Mouse (Mus musculus) heart, postnatal 0 days (tissue): ENCODE results near the gene Ppp1r16b. TPM values are rescaled to one million over a fixed set of nuclear protein-coding genes. Genes with fewer than 3 reads are reported as not detected.
A peak's percentile ranks its signal among the peaks of the same experiment; 100 is the strongest.

Experiments used
- ATAC-seq: fragments of 200-750 bp; cut with Nextera tagmentation; 2 replicates; pipeline ENCODE4 v1.8.0; 2017; ENCODE audit warnings: low read depth, moderate number of reproducible peaks, moderate library complexity; ENCODE audit not compliant: insufficient read depth
- DNase-seq: peaks from one replicate; pipeline ENCODE4 v3.0.0-alpha.2; 2016; ENCODE audit warnings: low spot score
- H3K27ac ChIP-seq: fragments of 300-500 bp; sonication (generic); 2 replicates; pipeline ENCODE4 v1.5.1; 2014; ENCODE audit warnings: low read depth, mild to moderate bottlenecking
- H3K27me3 ChIP-seq: fragments of 300-500 bp; sonication (generic); 2 replicates; pipeline ENCODE4 v1.6.1; 2014; ENCODE audit warnings: low read length, mixed read lengths; ENCODE audit not compliant: control insufficient read depth, insufficient read depth
- H3K36me3 ChIP-seq: fragments of 300-500 bp; sonication (generic); replicated peaks from 2 replicates; pipeline ENCODE4 v1.6.1; 2014; ENCODE audit warnings: low read length, mixed read lengths; ENCODE audit not compliant: control insufficient read depth, insufficient read depth
- H3K4me1 ChIP-seq: fragments of 300-500 bp; sonication (generic); 2 replicates; pipeline ENCODE4 v1.6.1; 2014; ENCODE audit warnings: antibody characterized with exemption; ENCODE audit not compliant: control insufficient read depth, insufficient read depth
- H3K4me2 ChIP-seq: fragments of 300-500 bp; sonication (generic); 2 replicates; pipeline ENCODE4 v1.6.1; 2014; ENCODE audit warnings: low read depth, mild to moderate bottlenecking, low read length, moderate library complexity
- H3K4me3 ChIP-seq: fragments of 300-500 bp; sonication (generic); 2 replicates; pipeline ENCODE4 v1.5.1; 2014; ENCODE audit warnings: low read depth, low read length
- H3K9ac ChIP-seq: fragments of 300-500 bp; sonication (generic); replicated peaks from 2 replicates; pipeline ENCODE4 v1.6.1; 2014; ENCODE audit warnings: low read depth, low read length, mixed read lengths
- H3K9me3 ChIP-seq: fragments of 300-500 bp; sonication (generic); replicated peaks from 2 replicates; pipeline ENCODE4 v1.6.1; 2016; ENCODE audit warnings: low read length; ENCODE audit not compliant: control insufficient read depth
- CTCF ChIP-seq: IDR thresholded peaks from 2 replicates; pipeline ENCODE4 v1.5.1; 2016; ENCODE audit warnings: antibody characterized with exemption, control low read depth, low read depth
- EP300 ChIP-seq: IDR thresholded peaks from 2 replicates; pipeline ENCODE4 v1.6.1; 2016; ENCODE audit warnings: antibody characterized with exemption, low read depth
- WGBS: fragments of 180-500 bp; shearing (Covaris S2); extraction: QIAGEN DNeasy Blood & Tissue Kit; methylation state at CpG from one replicate; pipeline ENCODE4 v1.1.7; 2014; 5-methylcytosine and 5-hydroxymethylcytosine counted together
- polyA plus RNA-seq: library from polyadenylated mRNA; unstranded; fragments of >200 nt; fragmentation: Nextera tagmentation; extraction: Ambion mirVana; gene quantifications from 2 replicates; pipeline ENCODE4 v1.2.1, GENCODE M21; 2015
- total RNA-seq: library from RNA; depleted of rRNA; stranded (reverse); fragments of >200 nt; gene quantifications from 2 replicates; pipeline ENCODE4 v1.2.3, GENCODE M21; 2014; ENCODE audit warnings: low replicate concordance

The Ppp1r16b gene
- total and polyA plus RNA-seq, 2 experiments from 2014 or later = 3.7 to 5.1 TPM

DNA sequence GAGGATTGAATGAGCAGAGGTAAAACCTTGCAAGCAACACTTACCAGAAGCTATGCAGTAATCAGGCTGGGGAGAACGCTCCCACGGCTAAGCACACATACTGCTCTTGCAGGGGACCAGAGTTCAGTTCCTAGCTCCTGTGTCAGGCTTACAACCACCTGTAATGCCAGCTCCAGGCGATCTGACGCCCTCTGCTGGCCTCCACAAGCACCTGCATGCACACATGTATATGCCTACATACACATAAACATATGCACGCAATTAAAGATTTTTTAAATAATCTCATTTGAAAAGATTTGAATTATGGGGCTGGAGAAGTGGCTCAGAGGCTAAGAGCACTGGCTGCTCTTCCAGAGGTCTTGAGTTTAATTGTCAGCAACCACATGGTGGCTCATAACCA lies 77.2 kb downstream of the Ppp1r16b start:
- H3K36me3 ChIP-seq = 0 out of 2 replicates have a peak, but pooled peaks cover 5% of the 10 kb centered on the region
- no peak overlapping the region for H3K4me3 ChIP-seq
- no peak overlapping the region for H3K27ac ChIP-seq
- no peaks in the 10 kb centered on the region for H3K27me3 ChIP-seq
- 67% methylated on average over 5 of the region's 5 CpGs for WGBS
- ATAC-seq (no peak), DNase-seq (no peak)
- H3K9me3 ChIP-seq = no peaks in the 10 kb centered on the region
- H3K9ac ChIP-seq = no peak overlapping the region
- no peak overlapping the region for H3K4me2 ChIP-seq
- TF ChIP-seq CTCF (no peak), EP300 (no peak)
- 0 out of 2 replicates have a peak, but pooled peaks cover 4% of the 10 kb centered on the region for H3K4me1 ChIP-seq

DNA sequence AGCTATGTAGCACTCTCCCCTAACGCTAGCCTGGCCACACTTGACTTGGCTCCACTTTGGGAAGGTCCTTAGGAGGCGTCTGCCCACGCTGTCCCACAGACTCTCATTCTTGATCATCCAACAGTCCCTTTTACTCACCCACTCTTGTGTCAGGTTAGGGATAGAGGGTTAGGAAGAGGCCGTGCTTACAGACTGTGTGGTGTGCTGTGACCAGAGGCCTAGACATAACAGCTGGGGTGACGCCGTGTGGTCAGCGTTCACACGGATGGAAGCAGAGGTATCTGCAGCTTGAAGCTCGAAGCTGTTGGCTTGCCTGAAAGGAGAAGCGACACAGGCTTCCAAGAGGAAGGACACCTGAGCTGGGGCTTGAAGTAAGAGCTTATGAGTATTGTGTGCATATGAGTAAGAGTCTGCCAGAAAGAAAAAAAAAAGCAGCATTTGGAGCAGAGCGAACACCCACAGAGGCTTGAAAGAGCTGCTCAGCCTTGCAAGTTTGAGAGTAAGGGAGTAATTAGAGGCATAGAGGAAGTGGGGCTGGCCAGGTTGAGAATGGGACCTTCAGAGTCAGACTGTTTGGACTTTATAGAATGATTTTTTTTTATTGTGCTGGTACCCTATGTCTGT lies 78.4 kb downstream of the Ppp1r16b start:
- no peak for TF ChIP-seq EP300
- TF ChIP-seq CTCF = no peak
- Histone ChIP-seq H3K4me3 (no peak overlapping the region), H3K4me2 (no peak overlapping the region), H3K9me3 (no peaks in the 10 kb centered on the region), H3K4me1 (0 out of 2 replicates have a peak, but pooled peaks cover 4% of the 10 kb centered on the region), H3K27me3 (no peaks in the 10 kb centered on the region), H3K9ac (no peak overlapping the region), H3K36me3 (0 out of 2 replicates have a peak, but pooled peaks cover 5% of the 10 kb centered on the region), H3K27ac (no peak overlapping the region)
- DNase-seq = no peak
- no peak for ATAC-seq
- 85% methylated on average over 11 of the region's 11 CpGs for WGBS

DNA sequence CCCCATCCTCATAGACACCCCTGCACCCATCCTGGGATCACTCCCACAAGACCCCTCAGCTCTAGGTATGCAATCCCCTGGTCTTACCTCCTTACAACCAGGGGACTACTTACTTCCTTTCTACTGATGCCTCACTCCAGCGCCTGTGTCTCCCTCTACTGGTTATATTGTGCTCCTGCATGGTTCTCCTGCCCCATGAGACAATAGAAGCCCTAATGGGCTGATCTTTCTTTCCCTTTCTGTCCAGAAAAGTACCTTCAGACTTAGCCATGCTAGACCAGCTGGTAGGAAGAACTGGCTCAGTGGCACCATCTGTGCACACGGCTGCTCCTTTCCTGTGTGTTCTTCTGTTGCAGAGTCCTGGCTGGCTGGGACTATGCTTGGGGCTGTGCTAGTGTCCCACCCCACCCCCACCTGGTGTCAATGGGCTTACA lies 79.9 kb downstream of the Ppp1r16b start:
- H3K4me1 ChIP-seq = 0 out of 2 replicates have a peak, but pooled peaks cover 4% of the 10 kb centered on the region
- DNase-seq (peak; percentile 60), ATAC-seq (no peak)
- H3K27me3 ChIP-seq = no peaks in the 10 kb centered on the region
- WGBS = 9% methylated on average over 2 of the region's 2 CpGs
- H3K9me3 ChIP-seq = no peaks in the 10 kb centered on the region
- no peak overlapping the region for H3K4me3 ChIP-seq
- H3K27ac ChIP-seq = no peak overlapping the region
- H3K36me3 ChIP-seq = 0 out of 2 replicates have a peak, but pooled peaks cover 5% of the 10 kb centered on the region
- no peak overlapping the region for H3K4me2 ChIP-seq
- no peak overlapping the region for H3K9ac ChIP-seq
- TF ChIP-seq CTCF (peak; percentile 85), EP300 (no peak)

DNA sequence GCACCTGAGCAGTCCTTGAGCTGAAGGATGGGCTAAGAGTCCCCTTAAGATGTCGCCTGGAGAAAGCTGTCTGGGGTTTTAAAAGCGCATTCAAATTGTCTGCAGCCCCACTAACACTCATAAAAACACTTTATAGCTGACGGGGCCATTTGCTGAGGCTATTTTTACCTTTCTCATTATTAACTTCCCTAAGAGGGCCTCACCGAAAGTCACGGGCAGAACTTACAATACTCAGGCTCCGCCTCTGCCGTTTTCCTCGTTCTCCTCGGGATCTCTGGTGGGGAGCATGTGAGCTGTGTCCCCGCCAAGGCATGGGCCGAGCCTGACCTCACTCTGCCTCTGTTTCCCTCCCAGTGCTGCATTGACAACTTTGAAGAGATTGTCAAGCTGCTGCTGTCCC lies 81.0 kb downstream of the Ppp1r16b start:
- TF ChIP-seq EP300 (no peak), CTCF (no peak)

DNA sequence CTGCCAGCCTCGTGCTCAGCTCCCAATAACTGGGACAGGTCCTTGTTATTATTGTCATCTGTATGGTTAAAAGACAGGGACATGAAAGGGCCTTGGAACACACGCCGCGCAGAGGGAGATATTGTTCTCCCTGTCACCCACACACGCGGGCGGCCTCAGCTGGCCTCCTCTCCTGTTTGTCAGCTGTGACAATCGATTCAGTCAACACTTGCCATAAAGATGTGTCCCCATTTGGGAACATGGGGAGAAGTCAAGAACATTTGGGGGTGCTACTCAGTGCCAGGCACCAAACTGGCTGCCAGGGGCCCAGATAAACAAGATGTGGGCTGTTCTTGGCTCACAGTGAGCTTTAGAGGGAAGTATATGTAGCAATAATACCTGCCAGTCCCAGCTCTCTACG lies 84.2 kb downstream of the Ppp1r16b start:
- H3K4me1 ChIP-seq = 0 out of 2 replicates have a peak, but pooled peaks cover 4% of the 10 kb centered on the region
- no peak for TF ChIP-seq CTCF
- no peak for TF ChIP-seq EP300
- no peaks in the 10 kb centered on the region for H3K27me3 ChIP-seq
- H3K27ac ChIP-seq = no peak overlapping the region
- no peak for DNase-seq
- no peak overlapping the region for H3K4me3 ChIP-seq
- H3K9ac ChIP-seq = no peak overlapping the region
- no peak overlapping the region for H3K4me2 ChIP-seq
- ATAC-seq = no peak
- WGBS = 90% methylated on average over 9 of the region's 9 CpGs
- H3K36me3 ChIP-seq = no peaks in the 10 kb centered on the region; the same call in 1 of the 2 replicates
- H3K9me3 ChIP-seq = no peaks in the 10 kb centered on the region

More for the DNA sequence above, 81.0 kb downstream of the Ppp1r16b start:
- Histone ChIP-seq H3K4me1 (0 out of 2 replicates have a peak, but pooled peaks cover 4% of the 10 kb centered on the region), H3K4me3 (no peak overlapping the region), H3K36me3 (0 out of 2 replicates have a peak, but pooled peaks cover 5% of the 10 kb centered on the region), H3K9ac (no peak overlapping the region), H3K27me3 (no peaks in the 10 kb centered on the region), H3K27ac (no peak overlapping the region), H3K4me2 (peak overlapping the region; percentile 28), H3K9me3 (no peaks in the 10 kb centered on the region)
- DNase-seq = no peak
- no peak for ATAC-seq
- WGBS = 38% methylated on average over 11 of the region's 11 CpGs

DNA sequence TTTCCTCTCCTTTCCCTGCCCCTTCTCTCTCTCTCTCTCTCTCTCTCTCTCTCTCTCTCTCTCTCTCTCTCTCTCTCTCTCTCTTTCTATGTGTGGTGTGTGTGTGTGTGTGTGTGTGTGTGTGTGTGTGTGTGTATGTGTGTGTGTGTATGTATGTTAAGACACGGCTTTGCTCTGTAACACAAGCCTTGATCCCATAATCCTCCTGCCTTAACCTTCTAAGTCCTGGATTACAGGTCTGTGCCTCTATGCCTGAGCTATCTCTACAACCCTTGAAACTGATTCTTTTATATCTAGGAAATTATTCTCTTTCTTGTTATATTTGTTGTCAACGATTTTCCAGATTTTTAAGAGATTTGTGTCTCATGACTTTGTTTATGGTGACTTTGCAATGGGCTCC lies 95.0 kb downstream of the Ppp1r16b start:
- no peak for DNase-seq
- Histone ChIP-seq H3K9me3 (no peaks in the 10 kb centered on the region), H3K9ac (no peak overlapping the region), H3K4me1 (no peaks in the 10 kb centered on the region), H3K36me3 (0 out of 2 replicates have a peak, but pooled peaks cover 5% of the 10 kb centered on the region), H3K27ac (no peak overlapping the region), H3K4me2 (no peak overlapping the region), H3K27me3 (no peaks in the 10 kb centered on the region), H3K4me3 (no peak overlapping the region)
- 71% methylated on average over 2 of the region's 2 CpGs for WGBS
- TF ChIP-seq EP300 (no peak), CTCF (no peak)
- no peak for ATAC-seq
